Mouse (Mus musculus) hindbrain, embryonic 12.5 days (tissue): ENCODE measurements around the gene Il12a. TPM values are rescaled to one million over a fixed set of nuclear protein-coding genes. Genes with fewer than 3 reads are reported as not detected.

Source experiments
- ATAC-seq: fragments of 200-750 bp; cut with Nextera tagmentation; 2 replicates; pipeline ENCODE4 v1.8.0; 2017; ENCODE audit warnings: moderate TSS enrichment; ENCODE audit not compliant: low FRiP score
- H3K27ac ChIP-seq: fragments of 300-500 bp; sonication (generic); 2 replicates; pipeline ENCODE4 v1.5.1; 2016; ENCODE audit warnings: mild to moderate bottlenecking
- H3K27me3 ChIP-seq: fragments of 300-500 bp; sonication (generic); 2 replicates; pipeline ENCODE4 v1.6.1; 2016; ENCODE audit warnings: mild to moderate bottlenecking
- H3K36me3 ChIP-seq: fragments of 300-500 bp; sonication (generic); 2 replicates; pipeline ENCODE4 v1.6.1; 2016; ENCODE audit warnings: mild to moderate bottlenecking
- H3K4me1 ChIP-seq: fragments of 300-500 bp; sonication (generic); 2 replicates; pipeline ENCODE4 v1.6.1; 2016
- H3K4me2 ChIP-seq: fragments of 300-500 bp; sonication (generic); replicated peaks from 2 replicates; pipeline ENCODE4 v1.6.1; 2016; ENCODE audit warnings: mild to moderate bottlenecking
- H3K4me3 ChIP-seq: fragments of 300-500 bp; sonication (generic); 2 replicates; pipeline ENCODE4 v1.5.1; 2016; ENCODE audit warnings: mild to moderate bottlenecking
- H3K9ac ChIP-seq: fragments of 300-500 bp; sonication (generic); 2 replicates; pipeline ENCODE4 v1.6.1; 2016; ENCODE audit warnings: mild to moderate bottlenecking, moderate library complexity
- H3K9me3 ChIP-seq: fragments of 300-500 bp; sonication (generic); replicated peaks from 2 replicates; pipeline ENCODE4 v1.6.1; 2016; ENCODE audit warnings: mild to moderate bottlenecking
- WGBS: fragments of 180-500 bp; shearing (Covaris S2); methylation state at CpG from one replicate; pipeline ENCODE4 v1.1.7; 2016; 5-methylcytosine and 5-hydroxymethylcytosine counted together
- polyA plus RNA-seq: library from polyadenylated mRNA; unstranded; fragments of >200 nt; fragmentation: Nextera tagmentation; extraction: Ambion mirVana; gene quantifications from 2 replicates; pipeline ENCODE4 v1.2.1, GENCODE M21; 2016

The Il12a gene
- polyA plus RNA-seq, 1 experiment from 2014 or later: not detected

DNA sequence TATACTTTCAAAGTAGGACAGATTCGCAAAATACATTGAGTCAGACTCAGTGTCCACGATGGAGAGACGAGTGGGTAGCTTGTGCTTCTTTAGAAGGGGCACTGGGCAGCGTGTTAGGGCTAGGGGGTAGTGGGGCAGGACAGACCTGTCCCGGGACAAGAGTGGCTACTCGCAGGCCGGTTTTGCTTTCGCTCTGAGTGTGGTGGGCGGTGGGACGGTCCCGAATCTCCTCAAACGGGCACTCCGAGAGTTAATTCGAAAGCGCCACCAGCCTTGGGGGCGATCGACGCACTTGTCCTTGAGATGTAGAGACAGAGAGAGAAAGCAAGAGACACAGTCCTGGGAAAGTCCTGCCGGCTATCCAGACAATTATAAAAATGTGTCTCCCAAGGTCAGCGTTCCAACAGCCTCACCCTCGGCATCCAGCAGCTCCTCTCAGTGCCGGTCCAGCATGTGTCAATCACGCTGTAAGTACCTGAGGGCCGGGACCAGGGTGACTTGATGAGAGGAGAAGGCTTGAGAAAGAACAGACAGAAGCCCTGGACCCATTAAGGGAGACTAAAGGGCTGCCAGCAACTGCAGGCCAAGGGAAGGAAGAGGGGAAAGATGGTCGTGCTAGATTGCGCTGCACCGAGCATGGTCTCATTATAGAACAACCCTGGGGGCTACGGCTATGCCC is 795 bp downstream of the Il12a start:
- no peak overlapping the region for H3K4me3 ChIP-seq
- no peaks in the 10 kb centered on the region for H3K27me3 ChIP-seq
- no peak overlapping the region for H3K4me2 ChIP-seq
- H3K9ac ChIP-seq: no peak overlapping the region
- no peaks in the 10 kb centered on the region for H3K9me3 ChIP-seq
- ATAC-seq: no peak
- 87% methylated on average over 28 of the region's 28 CpGs for WGBS
- H3K4me1 ChIP-seq: peaks cover 9% of the 10 kb centered on the region; the same call in 1 of the 2 replicates
- H3K27ac ChIP-seq: no peak overlapping the region
- no peaks in the 10 kb centered on the region for H3K36me3 ChIP-seq

DNA sequence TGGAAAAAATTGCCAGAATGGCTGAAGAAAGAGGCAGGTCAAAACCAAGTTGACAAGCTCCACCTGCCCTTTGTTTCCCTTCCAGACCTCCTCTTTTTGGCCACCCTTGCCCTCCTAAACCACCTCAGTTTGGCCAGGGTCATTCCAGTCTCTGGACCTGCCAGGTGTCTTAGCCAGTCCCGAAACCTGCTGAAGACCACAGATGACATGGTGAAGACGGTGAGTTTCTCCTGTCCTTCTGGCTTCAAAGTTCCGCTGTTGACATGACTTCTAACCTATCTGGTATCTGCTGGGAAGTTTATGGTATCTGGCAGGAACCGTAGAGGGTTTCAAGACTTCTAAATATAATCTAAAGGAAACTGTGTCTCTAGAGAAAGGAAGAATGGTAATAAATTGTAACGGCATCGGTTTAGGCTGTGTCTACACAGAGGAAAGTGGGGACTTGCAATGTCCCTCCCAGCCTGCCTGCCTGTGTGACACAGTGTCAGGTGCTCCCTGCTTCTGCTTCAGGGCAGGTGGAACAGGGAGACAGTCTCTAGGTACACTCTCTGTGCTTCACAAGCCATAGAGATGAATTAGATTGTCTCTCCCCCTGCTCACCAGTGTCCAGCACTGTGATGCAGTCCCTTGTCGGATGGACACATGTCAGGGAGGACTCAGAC is 1.6 kb downstream of the Il12a start:
- ATAC-seq: no peak
- Histone ChIP-seq H3K9me3 (no peaks in the 10 kb centered on the region), H3K36me3 (no peaks in the 10 kb centered on the region), H3K27ac (no peak overlapping the region), H3K4me2 (no peak overlapping the region), H3K9ac (no peak overlapping the region), H3K27me3 (no peaks in the 10 kb centered on the region), H3K4me3 (no peak overlapping the region), H3K4me1 (peaks cover 9% of the 10 kb centered on the region; the same call in 1 of the 2 replicates)
- WGBS: 94% methylated on average over 7 of the region's 7 CpGs

DNA sequence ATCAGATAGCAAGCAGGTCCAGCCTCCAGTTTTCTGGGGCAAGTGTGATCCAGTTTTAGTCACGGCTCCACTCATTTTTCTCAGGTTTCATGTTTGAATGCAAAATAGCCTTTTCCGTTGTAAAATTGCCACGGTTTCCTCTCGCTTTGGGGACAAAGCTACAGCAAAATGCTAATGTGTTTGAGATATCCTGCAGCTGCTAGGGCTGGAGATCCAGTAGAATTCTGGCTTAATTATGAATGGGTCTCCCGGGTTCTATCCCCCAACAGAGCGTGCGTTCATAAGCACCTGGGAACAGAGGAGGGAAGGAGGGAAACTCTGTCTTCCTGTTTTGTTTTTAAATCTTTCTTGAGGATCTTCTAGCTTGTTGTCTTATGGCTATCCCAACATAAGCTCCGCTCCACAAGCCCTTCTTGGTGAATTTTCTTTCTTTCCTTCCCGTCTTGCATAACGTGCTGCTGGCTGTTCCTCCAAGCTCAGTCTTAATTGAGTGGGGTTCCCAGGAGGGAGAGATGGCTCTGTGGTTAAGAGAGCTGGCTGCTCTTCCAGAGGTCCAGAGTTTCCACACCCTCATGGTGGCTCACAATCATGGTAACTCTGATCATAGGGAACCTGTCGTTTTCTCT is 2.3 kb downstream of the Il12a start:
- no peak for ATAC-seq
- WGBS: 72% methylated on average over 11 of the region's 11 CpGs
- no peaks in the 10 kb centered on the region for H3K36me3 ChIP-seq
- H3K4me2 ChIP-seq: no peak overlapping the region
- no peaks in the 10 kb centered on the region for H3K9me3 ChIP-seq
- H3K27ac ChIP-seq: no peak overlapping the region
- H3K27me3 ChIP-seq: no peaks in the 10 kb centered on the region
- H3K9ac ChIP-seq: no peak overlapping the region
- H3K4me3 ChIP-seq: no peak overlapping the region
- H3K4me1 ChIP-seq: peaks cover 9% of the 10 kb centered on the region; the same call in 1 of the 2 replicates

DNA sequence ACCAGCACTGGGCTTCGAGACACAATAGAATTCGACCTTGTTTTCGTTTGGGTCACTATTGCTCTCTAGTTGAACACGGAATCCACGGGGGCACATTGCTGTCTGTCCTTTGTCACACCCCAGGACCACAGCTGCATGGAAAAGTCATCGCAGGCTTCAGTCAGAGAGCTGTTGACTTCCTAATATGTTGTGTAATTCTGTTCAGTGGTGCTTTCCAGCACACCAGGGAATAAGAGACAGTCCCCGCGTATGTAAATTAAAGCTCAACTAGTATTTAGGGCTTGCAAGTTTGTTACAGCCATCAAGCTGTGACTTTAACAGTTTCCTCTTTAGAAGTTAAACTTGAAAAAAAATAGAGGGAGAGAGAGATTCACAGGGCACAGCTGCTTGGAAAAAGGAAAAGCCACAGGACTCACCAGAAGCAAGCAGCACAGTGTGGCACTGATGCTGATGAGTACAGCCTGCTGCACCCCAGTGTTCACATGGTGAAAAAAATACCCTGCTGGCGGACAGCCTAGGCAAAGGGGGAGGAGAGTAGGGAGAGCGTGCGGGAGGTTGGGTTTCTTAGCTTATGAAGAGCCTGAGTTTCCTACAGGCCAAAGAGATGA is 3.1 kb downstream of the Il12a start:
- Histone ChIP-seq H3K27ac (no peak overlapping the region), H3K9ac (no peak overlapping the region), H3K4me3 (no peak overlapping the region), H3K4me2 (no peak overlapping the region), H3K9me3 (no peaks in the 10 kb centered on the region), H3K27me3 (no peaks in the 10 kb centered on the region), H3K4me1 (peaks cover 9% of the 10 kb centered on the region; the same call in 1 of the 2 replicates), H3K36me3 (no peaks in the 10 kb centered on the region)
- WGBS: 42% methylated on average over 11 of the region's 11 CpGs
- no peak for ATAC-seq

DNA sequence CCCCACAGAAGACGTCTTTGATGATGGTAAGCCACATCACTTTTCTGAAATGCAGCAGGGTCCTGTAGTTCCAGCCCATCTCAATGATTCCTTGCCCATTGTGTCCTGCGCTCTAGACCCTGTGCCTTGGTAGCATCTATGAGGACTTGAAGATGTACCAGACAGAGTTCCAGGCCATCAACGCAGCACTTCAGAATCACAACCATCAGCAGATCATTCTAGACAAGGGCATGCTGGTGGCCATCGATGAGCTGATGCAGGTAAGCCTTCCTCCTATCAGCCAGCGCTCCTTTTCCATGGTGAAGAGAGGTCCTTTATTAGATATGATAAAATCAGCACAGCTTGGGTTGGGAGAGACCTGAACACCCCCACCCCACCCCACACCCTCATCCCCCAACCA is 4.9 kb downstream of the Il12a start:
- no peak overlapping the region for H3K4me3 ChIP-seq
- WGBS: 97% methylated on average over 5 of the region's 5 CpGs
- no peak for ATAC-seq
- H3K36me3 ChIP-seq: no peaks in the 10 kb centered on the region
- peaks cover 9% of the 10 kb centered on the region; the same call in 1 of the 2 replicates for H3K4me1 ChIP-seq
- no peaks in the 10 kb centered on the region for H3K9me3 ChIP-seq
- no peak overlapping the region for H3K4me2 ChIP-seq
- H3K27ac ChIP-seq: no peak overlapping the region
- no peak overlapping the region for H3K9ac ChIP-seq
- H3K27me3 ChIP-seq: no peaks in the 10 kb centered on the region

DNA sequence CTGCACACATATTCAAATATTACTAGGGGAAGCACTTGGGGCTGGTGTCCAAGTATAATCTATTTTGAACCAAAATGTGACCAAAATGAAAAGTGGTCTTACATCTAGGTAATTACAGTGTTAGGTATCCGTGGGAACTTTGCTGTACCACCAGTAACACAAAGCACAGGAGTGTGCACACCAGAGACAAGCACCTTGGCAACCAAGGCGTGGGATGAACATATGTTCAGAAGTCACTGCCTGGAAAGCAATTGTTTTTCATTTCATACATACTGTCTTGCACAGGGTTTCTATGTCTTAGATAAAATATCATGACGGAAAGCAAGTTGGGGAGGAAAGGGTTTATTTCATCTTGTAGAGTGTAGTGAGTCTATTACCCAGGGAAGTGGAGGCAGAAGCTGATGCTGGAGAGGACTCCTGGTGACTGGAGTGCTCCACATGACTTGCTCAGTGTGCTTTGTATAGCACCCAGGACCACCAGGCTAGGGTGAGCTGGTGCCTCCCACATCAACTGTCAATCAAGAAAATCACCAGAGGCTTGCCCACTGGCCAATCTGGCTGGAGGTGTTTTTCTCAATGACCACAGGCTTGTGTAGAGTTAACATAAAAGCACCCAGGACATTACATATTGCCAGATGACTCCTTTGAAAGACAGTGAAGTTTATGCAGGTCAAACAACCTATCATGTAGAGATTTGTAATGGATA is 6.2 kb downstream of the Il12a start:
- H3K4me1 ChIP-seq: peaks cover 9% of the 10 kb centered on the region; the same call in 1 of the 2 replicates
- no peak overlapping the region for H3K4me3 ChIP-seq
- H3K9me3 ChIP-seq: no peaks in the 10 kb centered on the region
- H3K4me2 ChIP-seq: no peak overlapping the region
- no peak overlapping the region for H3K27ac ChIP-seq
- no peak overlapping the region for H3K9ac ChIP-seq
- 85% methylated on average over 3 of the region's 3 CpGs for WGBS
- no peaks in the 10 kb centered on the region for H3K27me3 ChIP-seq
- H3K36me3 ChIP-seq: no peaks in the 10 kb centered on the region
- ATAC-seq: no peak

DNA sequence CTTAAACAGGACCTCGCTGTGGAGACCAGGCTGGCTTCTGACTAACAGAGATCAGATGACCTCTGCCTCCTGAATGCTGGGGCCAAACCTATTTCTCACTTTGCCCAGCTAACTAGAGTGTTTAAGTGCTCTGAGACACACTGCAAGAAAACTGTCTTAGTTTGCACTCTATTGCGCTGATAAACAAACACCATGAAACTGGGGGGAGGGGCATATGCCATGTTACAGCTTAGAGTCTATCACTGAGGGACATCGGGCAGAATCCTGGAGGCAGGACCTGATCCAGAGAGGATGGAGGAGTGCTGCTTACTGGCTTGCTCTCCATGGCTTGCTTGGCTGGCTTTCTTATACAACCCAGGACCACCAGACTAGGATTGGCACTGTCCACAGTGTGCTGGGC is 8.2 kb downstream of the Il12a start:
- H3K9ac ChIP-seq: no peak overlapping the region
- H3K9me3 ChIP-seq: no peaks in the 10 kb centered on the region
- no peak for ATAC-seq
- H3K27ac ChIP-seq: no peak overlapping the region
- WGBS: 91% methylated on average over 3 of the region's 3 CpGs
- H3K4me2 ChIP-seq: no peak overlapping the region
- H3K4me3 ChIP-seq: no peak overlapping the region
- H3K36me3 ChIP-seq: no peaks in the 10 kb centered on the region
- H3K4me1 ChIP-seq: no peaks in the 10 kb centered on the region
- H3K27me3 ChIP-seq: no peaks in the 10 kb centered on the region

DNA sequence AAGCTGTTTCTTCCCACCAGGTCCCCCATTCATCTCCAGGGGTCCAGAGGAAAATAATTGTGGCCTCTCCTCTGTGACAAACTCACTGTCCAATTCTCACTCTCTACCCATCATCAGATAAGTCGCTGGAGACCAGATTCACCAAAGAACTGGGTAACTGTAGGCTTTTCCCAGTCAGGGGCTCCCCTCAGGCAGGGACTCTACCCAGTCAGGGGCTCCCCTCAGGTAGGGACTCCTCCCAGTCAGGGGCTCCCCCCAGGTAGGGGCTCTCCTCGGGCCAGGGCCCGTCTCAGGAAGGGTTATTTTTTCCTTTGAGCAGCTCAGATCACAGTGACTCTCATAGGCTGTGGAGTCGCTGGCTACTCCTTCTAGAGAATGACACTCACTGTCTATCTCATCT is 9.6 kb downstream of the Il12a start:
- Histone ChIP-seq H3K9ac (no peak overlapping the region), H3K4me2 (no peak overlapping the region), H3K36me3 (no peaks in the 10 kb centered on the region), H3K4me3 (no peak overlapping the region), H3K9me3 (no peaks in the 10 kb centered on the region), H3K27ac (no peak overlapping the region), H3K27me3 (no peaks in the 10 kb centered on the region), H3K4me1 (no peaks in the 10 kb centered on the region)
- WGBS: 85% methylated on average over 4 of the region's 4 CpGs
- ATAC-seq: no peak

DNA sequence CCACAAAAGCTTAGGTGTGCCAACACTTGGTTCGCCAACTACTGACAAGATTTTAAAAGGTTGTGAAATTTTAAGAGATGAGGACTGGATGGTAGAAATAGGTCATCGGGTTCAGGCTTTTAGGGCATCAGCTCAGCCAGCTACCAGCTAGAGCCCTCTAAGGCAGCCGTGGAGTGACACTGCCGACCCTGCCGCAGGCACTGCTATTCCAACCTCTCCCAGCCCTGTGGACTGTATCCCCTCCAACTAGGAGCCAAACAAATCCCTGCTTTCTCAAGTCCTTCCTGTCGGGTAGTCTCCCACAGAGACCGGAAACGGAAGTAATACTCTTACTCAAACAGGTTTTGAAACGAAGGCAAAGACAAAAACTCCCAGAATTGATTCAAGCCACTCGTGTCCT is 15.9 kb downstream of the Il12a start:
- no peaks in the 10 kb centered on the region for H3K27me3 ChIP-seq
- no peak overlapping the region for H3K4me3 ChIP-seq
- H3K27ac ChIP-seq: no peak overlapping the region
- no peaks in the 10 kb centered on the region for H3K9me3 ChIP-seq
- H3K4me2 ChIP-seq: no peak overlapping the region
- H3K4me1 ChIP-seq: no peaks in the 10 kb centered on the region
- ATAC-seq: no peak
- no peaks in the 10 kb centered on the region for H3K36me3 ChIP-seq
- no peak overlapping the region for H3K9ac ChIP-seq
- 89% methylated on average over 10 of the region's 10 CpGs for WGBS

DNA sequence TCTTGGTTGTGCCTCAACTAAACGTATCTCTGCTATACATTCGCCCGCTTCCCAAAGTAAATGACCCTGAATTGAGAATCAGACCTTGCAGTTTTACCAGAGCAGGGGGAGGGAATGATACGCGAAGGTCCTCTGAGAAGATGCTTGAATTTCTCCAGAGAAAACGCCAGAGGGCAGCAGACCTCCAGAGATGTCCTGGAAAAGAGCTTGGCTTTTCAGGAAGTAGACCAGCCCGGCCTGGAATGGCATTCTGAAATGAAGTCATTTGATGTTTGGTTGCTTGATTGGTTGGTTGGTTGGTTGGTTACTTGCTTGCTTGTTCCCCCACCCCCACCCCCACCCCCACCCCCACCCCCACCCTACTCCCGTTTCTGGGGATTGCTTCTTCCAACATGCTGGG is 17.8 kb downstream of the Il12a start:
- no peak for ATAC-seq
- H3K4me2 ChIP-seq: no peak overlapping the region
- no peak overlapping the region for H3K9ac ChIP-seq
- no peaks in the 10 kb centered on the region for H3K27me3 ChIP-seq
- H3K36me3 ChIP-seq: no peaks in the 10 kb centered on the region
- no peak overlapping the region for H3K27ac ChIP-seq
- no peaks in the 10 kb centered on the region for H3K4me1 ChIP-seq
- no peaks in the 10 kb centered on the region for H3K9me3 ChIP-seq
- 46% methylated on average over 8 of the region's 8 CpGs for WGBS
- H3K4me3 ChIP-seq: no peak overlapping the region

DNA sequence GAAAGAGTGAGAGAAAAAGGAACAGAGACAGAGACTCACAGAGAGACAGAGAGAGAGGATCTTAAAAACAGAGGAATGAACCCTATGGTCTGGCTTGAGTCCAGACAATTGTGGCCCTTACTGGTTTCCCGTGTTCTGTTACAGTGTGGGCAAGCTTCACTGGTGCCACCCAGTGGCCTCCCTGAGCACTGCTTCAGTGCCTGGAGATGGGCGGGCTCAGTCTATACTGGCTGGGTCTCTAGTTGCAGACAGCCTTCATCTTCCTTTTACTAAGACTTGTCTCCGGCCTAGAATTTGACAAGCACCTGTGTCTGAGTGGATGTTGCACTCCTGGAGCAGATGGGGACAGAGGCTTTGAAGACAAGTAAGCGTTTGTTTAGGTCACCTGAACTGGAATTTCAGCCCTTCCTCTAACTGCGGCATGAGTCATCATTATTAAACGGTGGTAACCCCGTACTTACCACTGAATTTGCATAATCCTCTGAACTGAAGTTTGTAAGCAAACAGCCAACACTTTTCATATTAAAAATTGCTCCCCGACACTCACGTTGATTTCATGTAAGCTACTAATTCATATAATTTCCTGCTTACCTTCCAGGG is 18.9 kb downstream of the Il12a start:
- WGBS: 61% methylated on average over 9 of the region's 9 CpGs
- Histone ChIP-seq H3K4me2 (no peak overlapping the region), H3K4me3 (no peak overlapping the region), H3K4me1 (no peaks in the 10 kb centered on the region), H3K36me3 (no peaks in the 10 kb centered on the region), H3K27me3 (no peaks in the 10 kb centered on the region), H3K9me3 (no peaks in the 10 kb centered on the region), H3K9ac (no peak overlapping the region), H3K27ac (no peak overlapping the region)
- peak; percentile 71; the same call in 1 of the 2 replicates for ATAC-seq

DNA sequence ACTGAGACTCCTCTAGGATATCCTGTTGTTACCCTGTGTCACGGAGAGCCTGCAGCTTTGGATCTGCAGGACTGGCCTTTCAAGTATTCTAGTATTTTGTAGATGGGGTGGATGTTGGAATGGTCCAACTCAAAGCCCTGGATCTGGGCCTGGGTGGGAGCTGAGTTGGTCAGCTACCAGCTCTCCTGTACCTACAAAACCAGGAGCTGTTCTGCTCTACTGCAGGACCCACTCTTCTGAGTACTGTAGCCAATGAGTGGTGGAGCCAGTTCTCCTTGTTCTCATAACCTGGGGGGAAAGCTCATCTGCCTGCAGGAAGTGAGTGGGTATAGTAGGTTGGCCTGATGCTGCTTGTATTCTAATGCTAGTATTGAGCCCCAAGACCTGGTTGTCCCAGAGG is 20.0 kb downstream of the Il12a start:
- no peak for ATAC-seq
- no peak overlapping the region for H3K27ac ChIP-seq
- no peaks in the 10 kb centered on the region for H3K9me3 ChIP-seq
- no peaks in the 10 kb centered on the region for H3K4me1 ChIP-seq
- no peak overlapping the region for H3K4me2 ChIP-seq
- no peaks in the 10 kb centered on the region for H3K27me3 ChIP-seq
- H3K36me3 ChIP-seq: no peaks in the 10 kb centered on the region
- 71% methylated on average over 1 of the region's 1 CpGs for WGBS
- no peak overlapping the region for H3K4me3 ChIP-seq
- no peak overlapping the region for H3K9ac ChIP-seq
